In the genomic region with DNA sequence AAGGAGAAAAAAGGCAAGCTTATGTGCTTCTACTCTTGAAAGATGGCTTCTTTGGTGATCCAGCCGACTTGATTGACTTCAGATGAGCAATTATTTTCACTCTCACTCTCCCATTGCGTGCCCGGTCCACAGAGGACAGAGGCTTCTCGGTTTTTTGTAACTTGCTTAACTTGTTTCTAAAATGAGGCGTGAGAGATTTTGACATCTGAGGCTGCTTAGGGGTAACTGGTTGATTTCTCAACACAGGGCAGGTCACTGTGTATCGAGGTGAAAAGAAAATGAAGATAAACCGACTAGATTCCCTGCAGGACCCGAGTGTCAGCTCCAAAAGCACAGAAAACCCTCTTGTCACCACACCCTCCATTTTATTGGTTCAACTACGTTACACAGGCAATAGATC, we compare ENCODE assay signal across 12 mouse cellular contexts.
"Had no signal": no experiment of that assay in that cellular context is flagged by ENCODE, and none has a peak within 500 bp of the region (broad histone marks: within the 10 kb centered on the region; RNA-seq: fewer than 3 reads in every experiment).

No protein-coding gene starts in this region.

- H3K36me3 ChIP-seq: limb, embryonic 12.5 days; neural tube, embryonic 15.5 days had no signal

- H3K4me1 ChIP-seq: limb, embryonic 12.5 days; neural tube, embryonic 15.5 days had no signal

- H3K27ac ChIP-seq: limb, embryonic 12.5 days; liver, embryonic 14.5 days; neural tube, embryonic 15.5 days had no signal

- H3K4me3 ChIP-seq: limb, embryonic 12.5 days; myocyte; neural tube, embryonic 15.5 days had no signal

- DNase-seq: kidney, adult 11 months; kidney, postnatal 25 days; layer of hippocampus, adult 9-11 months; layer of hippocampus, postnatal 36 days; lung, adult 18-20 months; lung, postnatal 4 days; midbrain, embryonic 14.5 days; thymus, postnatal 4 days had no signal

- H3K27me3 ChIP-seq: limb, embryonic 12.5 days; neural tube, embryonic 15.5 days had no signal
